Mouse (Mus musculus) MEL (cell line): ENCODE measurements around the gene Hexim1. TPM values are rescaled to one million over a fixed set of nuclear protein-coding genes. Genes with fewer than 3 reads are reported as not detected.

Experiments
- DNase-seq: peaks from one replicate; pipeline ENCODE4 v3.0.0; 2011; ENCODE audit warnings: low read depth, low spot score
- H3K27ac ChIP-seq: 2 replicates; pipeline ENCODE4 v1.5.1; 2012; ENCODE audit warnings: low read depth, mild to moderate bottlenecking, control low read depth, low read length, moderate library complexity; ENCODE audit not compliant: control insufficient read depth
- H3K27me3 ChIP-seq, 2 experiments: fragments of 150-350 bp in 1 of 2; sonication (generic) in 1 of 2; 2 replicates each; pipeline ENCODE4 v1.6.1; 2012; ENCODE audit warnings: low read length in 2 of 2, mild to moderate bottlenecking in 2 of 2, improper control_type of control experiment in 1 of 2, moderate library complexity in 1 of 2; ENCODE audit not compliant: insufficient read depth in 2 of 2, control insufficient read depth in 1 of 2
- H3K36me3 ChIP-seq, 2 experiments: 2 replicates each; pipeline ENCODE4 v1.6.1; 2012 to 2014; ENCODE audit warnings: low read length in 2 of 2, improper control_type of control experiment in 1 of 2, inconsistent platforms in 1 of 2, mild to moderate bottlenecking in 1 of 2; ENCODE audit not compliant: insufficient read depth in 2 of 2, control insufficient read depth in 1 of 2
- H3K4me1 ChIP-seq, 2 experiments: fragments of 150-350 bp in 1 of 2; sonication (generic) in 1 of 2; 2 replicates each; pipeline ENCODE4 v1.6.1; 2012; ENCODE audit warnings: low read length in 2 of 2, improper control_type of control experiment in 1 of 2, mild to moderate bottlenecking in 1 of 2; ENCODE audit not compliant: insufficient read depth in 2 of 2, control insufficient read depth in 1 of 2
- H3K4me3 ChIP-seq, 2 experiments: fragments of 150-350 bp in 1 of 2; sonication (generic) in 1 of 2; 2 replicates each; pipeline ENCODE4 v1.5.1; 2012; ENCODE audit warnings: low read depth in 2 of 2, low read length in 2 of 2, mild to moderate bottlenecking in 2 of 2, moderate library complexity in 2 of 2, control low read depth in 1 of 2, improper control_type of control experiment in 1 of 2; ENCODE audit not compliant: control insufficient read depth in 1 of 2, insufficient read depth in 1 of 2
- H3K79me2 ChIP-seq: 2 replicates; pipeline ENCODE4 v1.6.1; 2012; ENCODE audit warnings: mild to moderate bottlenecking, low read length, moderate library complexity; ENCODE audit not compliant: control insufficient read depth, poor library complexity, insufficient read depth
- H3K9ac ChIP-seq: 2 replicates; pipeline ENCODE4 v1.6.1; 2012; ENCODE audit warnings: low read depth, mild to moderate bottlenecking, control low read depth, low read length, moderate library complexity; ENCODE audit not compliant: control insufficient read depth, poor library complexity, severe bottlenecking
- H3K9me3 ChIP-seq: fragments of 150-350 bp; sonication (generic); replicated peaks from 2 replicates; pipeline ENCODE4 v1.6.1; 2012; ENCODE audit warnings: mild to moderate bottlenecking, low read length, improper control_type of control experiment, moderate library complexity; ENCODE audit not compliant: insufficient read depth
- CTCF ChIP-seq, 3 experiments: IDR thresholded peaks in 2 of 3; conservative IDR thresholded peaks in 1 of 3; 2 replicates each; pipeline ENCODE4 v1.5.1; 2011 to 2012; ENCODE audit warnings: low read length in 3 of 3, low read depth in 2 of 3, mild to moderate bottlenecking in 2 of 3, improper control_type of control experiment in 1 of 3, inconsistent platforms in 1 of 3, mixed read lengths in 1 of 3, moderate library complexity in 1 of 3; ENCODE audit not compliant: control insufficient read depth in 1 of 3, insufficient read depth in 1 of 3, poor library complexity in 1 of 3, severe bottlenecking in 1 of 3
- NRF1 ChIP-seq: IDR thresholded peaks from 2 replicates; pipeline ENCODE4 v1.6.1; 2014; ENCODE audit warnings: low read depth, mild to moderate bottlenecking, inconsistent platforms, low read length, improper control_type of control experiment, moderate library complexity; ENCODE audit not compliant: poor library complexity, insufficient read depth, severe bottlenecking
- POLR2AphosphoS2 ChIP-seq: IDR thresholded peaks from 2 replicates; pipeline ENCODE4 v1.6.1; 2011; ENCODE audit warnings: low read length, improper control_type of control experiment
- RAD21 ChIP-seq: IDR thresholded peaks from 2 replicates; pipeline ENCODE4 v1.6.1; 2011; ENCODE audit warnings: mild to moderate bottlenecking, low read depth, low read length, improper control_type of control experiment
- SMC3 ChIP-seq: IDR thresholded peaks from 2 replicates; pipeline ENCODE4 v1.6.1; 2011; ENCODE audit warnings: low read depth, low read length, improper control_type of control experiment
- ZC3H11A ChIP-seq: IDR thresholded peaks from 2 replicates; pipeline ENCODE4 v1.6.1; 2012; ENCODE audit warnings: low read depth, mild to moderate bottlenecking, inconsistent platforms, low read length, improper control_type of control experiment
- polyA plus RNA-seq, 2 experiments: library from polyadenylated mRNA; stranded (reverse) in 1 of 2; unstranded in 1 of 2; fragments of >175 nt in 1 of 2; fragments of >200 nt in 1 of 2; gene quantifications; 2 replicates each; pipeline versions ENCODE4 v1.2.1 to v1.2.4; 2012; ENCODE audit warnings: low replicate concordance in 2 of 2, low read depth in 1 of 2; ENCODE audit not compliant: insufficient read length in 2 of 2, insufficient read depth in 1 of 2, missing spikeins in 1 of 2
- total RNA-seq: library from RNA; depleted of rRNA; stranded (reverse); fragments of 300-350 nt; gene quantifications from 2 replicates; pipeline ENCODE4 v1.2.3, GENCODE M21; 2012; rRNA removed

Gene Hexim1
- total and polyA plus RNA-seq, 3 experiments, result 17.3 to 25.4 TPM; not detected in 1

- H3K27me3 ChIP-seq, result peaks cover 3 to 12% of the 10 kb centered on the region in 2 experiments; a peak in 3 of 4 replicates
- TF ChIP-seq NRF1 (no peak), POLR2AphosphoS2 (no peak), ZC3H11A (peak; percentile 96), RAD21 (peak; percentile 99), SMC3 (peak; percentile 95), CTCF (IDR thresholded peaks at IDR 0.05 in 2 of 3, conservative IDR thresholded peaks at IDR 0.05 in 1 of 3; ENCODE audit: control insufficient read depth in 1 of 3, insufficient read depth in 1 of 3, low read depth in 2 of 3, low read length in 3 of 3, poor library complexity in 1 of 3, severe bottlenecking in 1 of 3) (peak; percentile 84 to 99 (median 98))
- H3K36me3 ChIP-seq, result no peaks in the 10 kb centered on the region; a peak in 1 of 4 replicates
- H3K27ac ChIP-seq, result no peak overlapping the region
- no peaks in the 10 kb centered on the region; the same call in 1 of the 2 replicates for H3K79me2 ChIP-seq
- H3K4me3 ChIP-seq, result no peak overlapping the region
- no peak overlapping the region for H3K9ac ChIP-seq
- peaks cover 2 to 8% of the 10 kb centered on the region in 2 experiments; a peak in 2 of 4 replicates for H3K4me1 ChIP-seq
- H3K9me3 ChIP-seq, result no peaks in the 10 kb centered on the region
- DNase-seq, result peak; percentile 75
Observed at GRCm38 (mm10) chr11:103168690-103169390, 52.8 kb downstream of the Hexim1 start.

Other genes starting within 250 kb of the Hexim1 start
- 261 and 266 TPM in 2 replicates for gene Eftud2, start 235.2 kb upstream of the Hexim1 start, total RNA-seq
- 1,000 to 10,000 TPM in 1 of 2 experiments, 100 to 1,000 TPM in 1; 424 to 1,215 TPM for gene Eftud2, start 235.2 kb upstream of the Hexim1 start, polyA plus RNA-seq
- gene Ccdc103, start 235.0 kb upstream of the Hexim1 start, total RNA-seq, result 1.6 and 2.1 TPM in 2 replicates
- 1 to 10 TPM in 1 of 2 experiments, not detected in 1; 1.4 TPM for gene Ccdc103, start 235.0 kb upstream of the Hexim1 start, polyA plus RNA-seq
- gene Fam187a, start 231.1 kb upstream of the Hexim1 start, total RNA-seq, result 0.08 TPM in 1 of 2 replicates, not detected in the other
- gene Fam187a, start 231.1 kb upstream of the Hexim1 start, polyA plus RNA-seq, result under 1 TPM in 1 of 2 experiments, not detected in 1; 0.08 TPM
- gene Gfap, start 215.3 kb upstream of the Hexim1 start, total RNA-seq, result 1.3 and 2.0 TPM in 2 replicates
- gene Gfap, start 215.3 kb upstream of the Hexim1 start, polyA plus RNA-seq, result 1 to 10 TPM in 1 of 2 experiments, not detected in 1; 2.5 TPM
- gene Kif18b, start 191.1 kb upstream of the Hexim1 start, total RNA-seq, result 36.1 and 40.8 TPM in 2 replicates
- 100 to 1,000 TPM in 1 of 2 experiments, 10 to 100 TPM in 1; 45.7 to 116 TPM for gene Kif18b, start 191.1 kb upstream of the Hexim1 start, polyA plus RNA-seq
- not detected in 2 replicates for gene C1ql1, start 169.5 kb upstream of the Hexim1 start, total RNA-seq
- gene C1ql1, start 169.5 kb upstream of the Hexim1 start, polyA plus RNA-seq, result not detected
- 70.5 and 85.1 TPM in 2 replicates for gene Nmt1, start 88.0 kb upstream of the Hexim1 start, total RNA-seq
- gene Nmt1, start 88.0 kb upstream of the Hexim1 start, polyA plus RNA-seq, result 100 to 1,000 TPM in 1 of 2 experiments, 10 to 100 TPM in 1; 29.8 to 147 TPM
- 15.6 and 16.2 TPM in 2 replicates for gene Dcakd, start 87.9 kb upstream of the Hexim1 start, total RNA-seq
- gene Dcakd, start 87.9 kb upstream of the Hexim1 start, polyA plus RNA-seq, result 100 to 1,000 TPM in 1 of 2 experiments, 10 to 100 TPM in 1; 82.3 to 112 TPM
- gene Plcd3, start 14.6 kb upstream of the Hexim1 start, total RNA-seq, result 1.7 and 2.0 TPM in 2 replicates
- gene Plcd3, start 14.6 kb upstream of the Hexim1 start, polyA plus RNA-seq, result 1 to 10 TPM in 1 of 2 experiments, not detected in 1; 2.6 TPM
- gene Acbd4, start 14.5 kb upstream of the Hexim1 start, total RNA-seq, result 15.2 and 16.6 TPM in 2 replicates
- gene Acbd4, start 14.5 kb upstream of the Hexim1 start, polyA plus RNA-seq, result 10 to 100 TPM in 1 of 2 experiments, not detected in 1; 18.3 TPM
- 12.3 and 17.2 TPM in 2 replicates for gene Hexim2, start 16.2 kb downstream of the Hexim1 start, total RNA-seq
- 10 to 100 TPM in 1 of 2 experiments, not detected in 1; 12.5 TPM for gene Hexim2, start 16.2 kb downstream of the Hexim1 start, polyA plus RNA-seq
- 1.4 and 1.7 TPM in 2 replicates for gene Fmnl1, start 54.9 kb downstream of the Hexim1 start, total RNA-seq
- 10 to 100 TPM in 1 of 2 experiments, not detected in 1; 17.2 TPM for gene Fmnl1, start 54.9 kb downstream of the Hexim1 start, polyA plus RNA-seq
- not detected in 2 replicates for gene 1700023F06Rik, start 92.3 kb downstream of the Hexim1 start, total RNA-seq
- gene 1700023F06Rik, start 92.3 kb downstream of the Hexim1 start, polyA plus RNA-seq, result not detected
- not detected in 2 replicates for gene Spata32, start 102.2 kb downstream of the Hexim1 start, total RNA-seq
- gene Spata32, start 102.2 kb downstream of the Hexim1 start, polyA plus RNA-seq, result not detected
- gene Map3k14, start 151.2 kb downstream of the Hexim1 start, total RNA-seq, result 0.36 and 0.39 TPM in 2 replicates
- gene Map3k14, start 151.2 kb downstream of the Hexim1 start, polyA plus RNA-seq, result under 1 TPM in 1 of 2 experiments, not detected in 1; 0.99 TPM
- gene Arhgap27, start 247.5 kb downstream of the Hexim1 start, total RNA-seq, result 6.3 TPM in 2 replicates
- gene Arhgap27, start 247.5 kb downstream of the Hexim1 start, polyA plus RNA-seq, result 10 to 100 TPM in 1 of 2 experiments, not detected in 1; 15.0 TPM